Mouse (Mus musculus): ENCODE measurements around the gene Mcm10. TPM values are rescaled to one million over a fixed set of nuclear protein-coding genes. Genes with fewer than 3 reads are reported as not detected.

The Mcm10 gene
- polyA plus RNA-seq (2014; fragmentation: Illumina TruSeq; extraction: RNeasy Lipid Tissue Mini Kit (QIAGEN cat#74804); ENCODE audit: low read depth, low replicate concordance): 0.16 TPM

GRCm38 (mm10) chr2:5012491-5013324 is at the start of gene Mcm10:
TSS of gene Mcm10 (minus strand) at chr2:5012791.

GRCm38 (mm10) chr2:4975807-4976206 is 36.8 kb downstream of the Mcm10 start, which contains the start of gene Ucma:
TSS of gene Ucma (plus strand) at chr2:4976122.

Other genes with a start within 250 kb of the Mcm10 start
- gene Sephs1, start 131.2 kb downstream of the Mcm10 start, polyA plus RNA-seq (2014; fragmentation: Illumina TruSeq; extraction: RNeasy Lipid Tissue Mini Kit (QIAGEN cat#74804); ENCODE audit: low read depth, low replicate concordance): 10.1 TPM
- 1,007 TPM for gene Phyh, start 93.8 kb downstream of the Mcm10 start, polyA plus RNA-seq (2014; fragmentation: Illumina TruSeq; extraction: RNeasy Lipid Tissue Mini Kit (QIAGEN cat#74804); ENCODE audit: low read depth, low replicate concordance)
- gene Ucma, start 36.7 kb downstream of the Mcm10 start, polyA plus RNA-seq (2014; fragmentation: Illumina TruSeq; extraction: RNeasy Lipid Tissue Mini Kit (QIAGEN cat#74804); ENCODE audit: low read depth, low replicate concordance): not detected
- 80.0 TPM for gene Optn, start 51.3 kb upstream of the Mcm10 start, polyA plus RNA-seq (2014; fragmentation: Illumina TruSeq; extraction: RNeasy Lipid Tissue Mini Kit (QIAGEN cat#74804); ENCODE audit: low read depth, low replicate concordance)
- gene Ccdc3, start 125.0 kb upstream of the Mcm10 start, polyA plus RNA-seq (2014; fragmentation: Illumina TruSeq; extraction: RNeasy Lipid Tissue Mini Kit (QIAGEN cat#74804); ENCODE audit: low read depth, low replicate concordance): 3.8 TPM